Mouse (Mus musculus): ENCODE measurements around the gene Mrpl30. TPM values are rescaled to one million over a fixed set of nuclear protein-coding genes. Genes with fewer than 3 reads are reported as not detected.

Mrpl30 gene
- 181 TPM for polyA plus RNA-seq (2012; fragmentation: generic; extraction: Trizol)

GRCm38 (mm10) chr1:37890025-37890652 is at the start of gene Mrpl30, which contains the start of gene Mitd1:
TSS of gene Mrpl30 (plus strand) at chr1:37890477.
TSS of gene Mitd1 (minus strand) at chr1:37890411.
- TF ChIP-seq MYOD1 (IDR thresholded peaks at IDR 0.05; ENCODE audit: control insufficient read depth in 1 of 3, insufficient read length in 2 of 3, low read depth in 2 of 3) (peak in 2 of 3 experiments; percentile 9 to 64), POLR2AphosphoS2 (IDR thresholded peaks at IDR 0.05; ENCODE audit: insufficient read length, low read depth) (peak; percentile 82), MAX (IDR thresholded peaks at IDR 0.05; ENCODE audit: low read depth) (no peak), E2F4 (IDR thresholded peaks at IDR 0.05; ENCODE audit: insufficient read depth) (peak; percentile 51), SRF (IDR thresholded peaks at IDR 0.05; ENCODE audit: control insufficient read depth, insufficient read length, low read depth) (no peak), CEBPB (IDR thresholded peaks at IDR 0.05; ENCODE audit: insufficient read depth, poor library complexity, severe bottlenecking) (no peak), USF1 (IDR thresholded peaks at IDR 0.05; ENCODE audit: low read depth) (peak; percentile 42), REST (IDR thresholded peaks at IDR 0.05; ENCODE audit: insufficient read depth, insufficient read length) (no peak), MYOG (IDR thresholded peaks at IDR 0.05; ENCODE audit: control insufficient read depth in 1 of 3, insufficient read depth in 1 of 3, insufficient read length in 2 of 3, low read depth in 2 of 3) (peak in 1 of 3 experiments; percentile 70), POLR2A (IDR thresholded peaks at IDR 0.05; ENCODE audit: insufficient read length, low read depth) (peak; percentile 87), TCF12 (IDR thresholded peaks at IDR 0.05; ENCODE audit: insufficient read depth, poor library complexity, severe bottlenecking) (no peak), TCF3 (IDR thresholded peaks at IDR 0.05; ENCODE audit: insufficient read length, low read depth) (no peak)
- peaks cover 6% of the 10 kb centered on the region for H3K36me3 ChIP-seq (ENCODE audit: control insufficient read depth, insufficient read depth)
- no peaks in the 10 kb centered on the region for H3K27me3 ChIP-seq (ENCODE audit: control insufficient read depth, insufficient read depth, insufficient read length)
- H3ac ChIP-seq (ENCODE audit: control insufficient read depth, insufficient read length) = no peak within 1 kb of the TSS
- H3K79me2 ChIP-seq (ENCODE audit: control insufficient read depth, insufficient read depth) = peaks cover 26% of the 10 kb centered on the region
- peak within 1 kb of the TSS; percentile 94 for H3K4me2 ChIP-seq (ENCODE audit: low read depth)
- peak within 1 kb of the TSS; percentile 91 for H3K4me3 ChIP-seq

- no peaks in the 10 kb centered on the region for H3K27me3 ChIP-seq (ENCODE audit: control insufficient read depth, insufficient read depth, insufficient read length)
- no peak overlapping the region for H3K4me3 ChIP-seq
- no peak overlapping the region for H3ac ChIP-seq (ENCODE audit: control insufficient read depth, insufficient read length)
- H3K36me3 ChIP-seq (ENCODE audit: control insufficient read depth, insufficient read depth) = no peaks in the 10 kb centered on the region
- H3K79me2 ChIP-seq (ENCODE audit: control insufficient read depth, insufficient read depth) = no peaks in the 10 kb centered on the region
- TF ChIP-seq MYOD1 (IDR thresholded peaks at IDR 0.05; ENCODE audit: control insufficient read depth in 1 of 3, insufficient read length in 2 of 3, low read depth in 2 of 3) (no peak), SRF (IDR thresholded peaks at IDR 0.05; ENCODE audit: control insufficient read depth, insufficient read length, low read depth) (no peak), REST (IDR thresholded peaks at IDR 0.05; ENCODE audit: insufficient read depth, insufficient read length) (no peak), POLR2AphosphoS2 (IDR thresholded peaks at IDR 0.05; ENCODE audit: insufficient read length, low read depth) (no peak), E2F4 (IDR thresholded peaks at IDR 0.05; ENCODE audit: insufficient read depth) (no peak), TCF3 (IDR thresholded peaks at IDR 0.05; ENCODE audit: insufficient read length, low read depth) (no peak), MAX (IDR thresholded peaks at IDR 0.05; ENCODE audit: low read depth) (no peak), POLR2A (IDR thresholded peaks at IDR 0.05; ENCODE audit: insufficient read length, low read depth) (no peak), TCF12 (IDR thresholded peaks at IDR 0.05; ENCODE audit: insufficient read depth, poor library complexity, severe bottlenecking) (no peak), USF1 (IDR thresholded peaks at IDR 0.05; ENCODE audit: low read depth) (no peak), CEBPB (IDR thresholded peaks at IDR 0.05; ENCODE audit: insufficient read depth, poor library complexity, severe bottlenecking) (no peak), MYOG (IDR thresholded peaks at IDR 0.05; ENCODE audit: control insufficient read depth in 1 of 3, insufficient read depth in 1 of 3, insufficient read length in 2 of 3, low read depth in 2 of 3) (no peak)
- no peak overlapping the region for H3K4me2 ChIP-seq (ENCODE audit: low read depth)
Observed at GRCm38 (mm10) chr1:37846878-37847277, 43.4 kb upstream of the Mrpl30 start.

DNA sequence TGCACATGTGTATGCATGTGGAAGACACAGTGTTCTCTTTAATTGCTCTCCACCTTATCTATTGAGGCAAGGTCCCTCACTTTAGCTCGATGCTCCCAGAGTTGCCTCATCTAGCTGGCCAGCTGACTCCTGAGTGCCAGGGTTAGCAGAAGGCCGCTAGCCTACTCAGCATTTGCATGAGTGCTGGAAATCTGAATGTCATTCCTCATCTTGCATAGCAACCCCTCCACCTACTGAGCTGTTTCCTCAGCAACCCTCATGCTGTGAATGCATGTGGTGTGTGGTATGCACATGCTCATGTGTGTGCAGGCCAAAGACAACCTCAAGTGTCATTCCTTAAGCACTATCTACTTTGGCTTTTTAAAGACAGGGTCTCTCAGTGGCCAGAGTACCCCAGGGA is 39.6 kb upstream of the Mrpl30 start:
- H3K4me2 ChIP-seq (ENCODE audit: low read depth) = no peak overlapping the region
- H3K36me3 ChIP-seq (ENCODE audit: control insufficient read depth, insufficient read depth) = no peaks in the 10 kb centered on the region
- H3K79me2 ChIP-seq (ENCODE audit: control insufficient read depth, insufficient read depth) = no peaks in the 10 kb centered on the region

GRCm38 (mm10) chr1:37864511-37865400 is 25.5 kb upstream of the Mrpl30 start:
- H3K36me3 ChIP-seq (ENCODE audit: control insufficient read depth, insufficient read depth) = no peaks in the 10 kb centered on the region
- H3K4me3 ChIP-seq = peak overlapping the region; percentile 35
- peak overlapping the region; percentile 96 for H3K4me2 ChIP-seq (ENCODE audit: low read depth)
- no peaks in the 10 kb centered on the region for H3K79me2 ChIP-seq (ENCODE audit: control insufficient read depth, insufficient read depth)
- H3ac ChIP-seq (ENCODE audit: control insufficient read depth, insufficient read length) = no peak overlapping the region
- TF ChIP-seq TCF12 (IDR thresholded peaks at IDR 0.05; ENCODE audit: insufficient read depth, poor library complexity, severe bottlenecking) = no peak
- peak; percentile 25 for TF ChIP-seq E2F4 (IDR thresholded peaks at IDR 0.05; ENCODE audit: insufficient read depth)
- TF ChIP-seq TCF3 (IDR thresholded peaks at IDR 0.05; ENCODE audit: insufficient read length, low read depth) = no peak
- no peak for TF ChIP-seq REST (IDR thresholded peaks at IDR 0.05; ENCODE audit: insufficient read depth, insufficient read length)
- TF ChIP-seq POLR2AphosphoS2 (IDR thresholded peaks at IDR 0.05; ENCODE audit: insufficient read length, low read depth) = peak; percentile 84
- TF ChIP-seq USF1 (IDR thresholded peaks at IDR 0.05; ENCODE audit: low read depth) = no peak
- no peak for TF ChIP-seq MYOG (IDR thresholded peaks at IDR 0.05; ENCODE audit: control insufficient read depth in 1 of 3, insufficient read depth in 1 of 3, insufficient read length in 2 of 3, low read depth in 2 of 3)
- TF ChIP-seq MYOD1 (IDR thresholded peaks at IDR 0.05; ENCODE audit: control insufficient read depth in 1 of 3, insufficient read length in 2 of 3, low read depth in 2 of 3) = no peak
- peak; percentile 77 for TF ChIP-seq POLR2A (IDR thresholded peaks at IDR 0.05; ENCODE audit: insufficient read length, low read depth)
- no peaks in the 10 kb centered on the region for H3K27me3 ChIP-seq (ENCODE audit: control insufficient read depth, insufficient read depth, insufficient read length)

More for the DNA sequence above, 39.6 kb upstream of the Mrpl30 start:
- no peaks in the 10 kb centered on the region for H3K27me3 ChIP-seq (ENCODE audit: control insufficient read depth, insufficient read depth, insufficient read length)
- H3K4me3 ChIP-seq = no peak overlapping the region
- no peak overlapping the region for H3ac ChIP-seq (ENCODE audit: control insufficient read depth, insufficient read length)
- no peak for TF ChIP-seq CEBPB (IDR thresholded peaks at IDR 0.05; ENCODE audit: insufficient read depth, poor library complexity, severe bottlenecking)
- TF ChIP-seq POLR2AphosphoS2 (IDR thresholded peaks at IDR 0.05; ENCODE audit: insufficient read length, low read depth) = no peak
- TF ChIP-seq MAX (IDR thresholded peaks at IDR 0.05; ENCODE audit: low read depth) = no peak
- TF ChIP-seq POLR2A (IDR thresholded peaks at IDR 0.05; ENCODE audit: insufficient read length, low read depth) = no peak
- TF ChIP-seq MYOD1 (IDR thresholded peaks at IDR 0.05; ENCODE audit: control insufficient read depth in 1 of 3, insufficient read length in 2 of 3, low read depth in 2 of 3) = no peak
- TF ChIP-seq MYOG (IDR thresholded peaks at IDR 0.05; ENCODE audit: control insufficient read depth in 1 of 3, insufficient read depth in 1 of 3, insufficient read length in 2 of 3, low read depth in 2 of 3) = no peak
- no peak for TF ChIP-seq REST (IDR thresholded peaks at IDR 0.05; ENCODE audit: insufficient read depth, insufficient read length)
- TF ChIP-seq USF1 (IDR thresholded peaks at IDR 0.05; ENCODE audit: low read depth) = no peak
- no peak for TF ChIP-seq TCF12 (IDR thresholded peaks at IDR 0.05; ENCODE audit: insufficient read depth, poor library complexity, severe bottlenecking)
- TF ChIP-seq SRF (IDR thresholded peaks at IDR 0.05; ENCODE audit: control insufficient read depth, insufficient read length, low read depth) = no peak
- TF ChIP-seq E2F4 (IDR thresholded peaks at IDR 0.05; ENCODE audit: insufficient read depth) = no peak
- TF ChIP-seq TCF3 (IDR thresholded peaks at IDR 0.05; ENCODE audit: insufficient read length, low read depth) = no peak

Measured in myocyte (in vitro differentiated cells).